Mouse (Mus musculus): Measurements from ENCODE around the gene Washc1. TPM values are rescaled to one million over a fixed set of nuclear protein-coding genes. Genes with fewer than 3 reads are reported as not detected.
"Not testable (repeated sequence)": the region's sequence is repeated elsewhere in the genome, so short reads cannot be mapped to it uniquely, and the experiment has no call there.

Washc1 gene
- 43.6 and 47.9 TPM in 2 replicates for polyA plus RNA-seq (2015; fragmentation: Nextera tagmentation; extraction: Ambion mirVana)

- ATAC-seq (ENCODE audit: low FRiP score, low read depth) = peak; percentile 97
- H3K9me3 ChIP-seq = no peaks in the 10 kb centered on the region
Observed at GRCm38 (mm10) chr17:66111402-66111959, at the start of gene Washc1. Gene Washc1, plus strand, starts transcription at chr17:66111545.

GRCm38 (mm10) chr17:66065115-66065514, 46.2 kb upstream of the Washc1 start:
- no peak for ATAC-seq (ENCODE audit: low FRiP score, low read depth)
- H3K27ac ChIP-seq (replicated peaks) = no peak overlapping the region
- peaks cover 7% of the 10 kb centered on the region; the same call in 1 of the 2 replicates for H3K4me1 ChIP-seq (replicated peaks)
- no peak overlapping the region for H3K4me3 ChIP-seq
- H3K9ac ChIP-seq = no peak overlapping the region
- no peaks in the 10 kb centered on the region for H3K9me3 ChIP-seq
- H3K27me3 ChIP-seq = no peaks in the 10 kb centered on the region
- 88% methylated on average over 4 of the region's 4 CpGs for WGBS
- H3K36me3 ChIP-seq = no peaks in the 10 kb centered on the region
- H3K4me2 ChIP-seq = no peak overlapping the region

More at GRCm38 (mm10) chr17:66111402-66111959, at the start of gene Washc1:
- Histone ChIP-seq H3K4me2 (peak within 1 kb of the TSS; percentile 58), H3K36me3 (peaks cover 27% of the 10 kb centered on the region), H3K27me3 (no peaks in the 10 kb centered on the region), H3K4me3 (peak within 1 kb of the TSS; percentile 81), H3K9ac (peak within 1 kb of the TSS; percentile 71), H3K4me1 (replicated peaks) (peaks cover 16% of the 10 kb centered on the region), H3K27ac (replicated peaks) (peak within 1 kb of the TSS; percentile 78)
- WGBS = 0% methylated on average over 38 of the region's 41 CpGs

GRCm38 (mm10) chr17:66069036-66069435, 42.3 kb upstream of the Washc1 start:
- not testable (repeated sequence) for H3K27ac ChIP-seq (replicated peaks); H3K4me3 ChIP-seq; H3K9me3 ChIP-seq; H3K27me3 ChIP-seq; ATAC-seq (ENCODE audit: low FRiP score, low read depth); H3K4me2 ChIP-seq; H3K9ac ChIP-seq; H3K36me3 ChIP-seq; H3K4me1 ChIP-seq (replicated peaks)
- WGBS = 92% methylated on average over 2 of the region's 2 CpGs

GRCm38 (mm10) chr17:66073971-66074370, 37.4 kb upstream of the Washc1 start:
- 86% methylated on average over 7 of the region's 7 CpGs for WGBS
- no peak overlapping the region for H3K4me2 ChIP-seq
- H3K9ac ChIP-seq = no peak overlapping the region
- H3K36me3 ChIP-seq = no peaks in the 10 kb centered on the region; the same call in 1 of the 2 replicates
- no peak overlapping the region for H3K27ac ChIP-seq (replicated peaks)
- no peaks in the 10 kb centered on the region for H3K27me3 ChIP-seq
- H3K4me1 ChIP-seq (replicated peaks) = peaks cover 30% of the 10 kb centered on the region
- H3K9me3 ChIP-seq = no peaks in the 10 kb centered on the region
- ATAC-seq (ENCODE audit: low FRiP score, low read depth) = no peak
- no peak overlapping the region for H3K4me3 ChIP-seq

GRCm38 (mm10) chr17:66075827-66076173, 35.5 kb upstream of the Washc1 start:
- Histone ChIP-seq H3K4me3 (peak overlapping the region; percentile 92), H3K36me3 (peaks cover 15% of the 10 kb centered on the region), H3K9ac (peak overlapping the region; percentile 94), H3K4me1 (replicated peaks) (peaks cover 30% of the 10 kb centered on the region), H3K4me2 (peak overlapping the region; percentile 87), H3K9me3 (no peaks in the 10 kb centered on the region), H3K27ac (replicated peaks) (peak overlapping the region; percentile 95), H3K27me3 (no peaks in the 10 kb centered on the region)
- WGBS = 5% methylated on average over 12 of the region's 12 CpGs
- ATAC-seq (ENCODE audit: low FRiP score, low read depth) = no peak

GRCm38 (mm10) chr17:66076174-66076927, 35.0 kb upstream of the Washc1 start:
- Histone ChIP-seq H3K4me2 (peak overlapping the region; percentile 87), H3K27me3 (no peaks in the 10 kb centered on the region), H3K9ac (peak overlapping the region; percentile 94), H3K4me3 (peak overlapping the region; percentile 92), H3K4me1 (replicated peaks) (peaks cover 30% of the 10 kb centered on the region), H3K9me3 (no peaks in the 10 kb centered on the region), H3K36me3 (peaks cover 15% of the 10 kb centered on the region), H3K27ac (replicated peaks) (peak overlapping the region; percentile 95)
- WGBS = under 1% methylated on average over 74 of the region's 95 CpGs
- ATAC-seq (ENCODE audit: low FRiP score, low read depth) = peak; percentile 83

- WGBS = under 1% methylated on average over 53 of the region's 53 CpGs
- Histone ChIP-seq H3K4me1 (replicated peaks) (peaks cover 30% of the 10 kb centered on the region), H3K27me3 (no peaks in the 10 kb centered on the region), H3K4me3 (peak within 1 kb of the TSS; percentile 92), H3K9ac (peak within 1 kb of the TSS; percentile 94), H3K4me2 (peak within 1 kb of the TSS; percentile 87), H3K27ac (replicated peaks) (peak within 1 kb of the TSS; percentile 95), H3K9me3 (no peaks in the 10 kb centered on the region), H3K36me3 (peaks cover 18% of the 10 kb centered on the region)
- ATAC-seq (ENCODE audit: low FRiP score, low read depth) = peak; percentile 96
Observed at GRCm38 (mm10) chr17:66076934-66077333, 34.4 kb upstream of the Washc1 start, which contains the start of gene Ankrd12. Gene Ankrd12, minus strand, starts transcription at chr17:66077089.

GRCm38 (mm10) chr17:66077437-66077850, 33.9 kb upstream of the Washc1 start:
- H3K4me1 ChIP-seq (replicated peaks) = peaks cover 30% of the 10 kb centered on the region
- peak; percentile 64 for ATAC-seq (ENCODE audit: low FRiP score, low read depth)
- H3K27me3 ChIP-seq = no peaks in the 10 kb centered on the region
- no peaks in the 10 kb centered on the region for H3K9me3 ChIP-seq
- under 1% methylated on average over 23 of the region's 23 CpGs for WGBS
- H3K9ac ChIP-seq = peak overlapping the region; percentile 94
- peak overlapping the region; percentile 87 for H3K4me2 ChIP-seq
- peaks cover 18% of the 10 kb centered on the region for H3K36me3 ChIP-seq
- H3K27ac ChIP-seq (replicated peaks) = peak overlapping the region; percentile 95
- H3K4me3 ChIP-seq = peak overlapping the region; percentile 92

GRCm38 (mm10) chr17:66084486-66084885, 26.9 kb upstream of the Washc1 start:
- Histone ChIP-seq H3K9ac (no peak overlapping the region), H3K4me1 (replicated peaks) (no peaks in the 10 kb centered on the region), H3K4me3 (no peak overlapping the region), H3K36me3 (peaks cover 33% of the 10 kb centered on the region), H3K27me3 (no peaks in the 10 kb centered on the region), H3K27ac (replicated peaks) (no peak overlapping the region), H3K4me2 (no peak overlapping the region), H3K9me3 (no peaks in the 10 kb centered on the region)
- WGBS = 79% methylated on average over 1 of the region's 1 CpGs
- no peak for ATAC-seq (ENCODE audit: low FRiP score, low read depth)

GRCm38 (mm10) chr17:66085038-66085437, 26.3 kb upstream of the Washc1 start:
- ATAC-seq (ENCODE audit: low FRiP score, low read depth) = no peak
- WGBS = 93% methylated on average over 1 of the region's 1 CpGs
- Histone ChIP-seq H3K9ac (no peak overlapping the region), H3K27ac (replicated peaks) (no peak overlapping the region), H3K4me2 (no peak overlapping the region), H3K27me3 (no peaks in the 10 kb centered on the region), H3K4me1 (replicated peaks) (no peaks in the 10 kb centered on the region), H3K36me3 (peaks cover 28% of the 10 kb centered on the region), H3K9me3 (no peaks in the 10 kb centered on the region), H3K4me3 (no peak overlapping the region)

GRCm38 (mm10) chr17:66090251-66090650, 21.1 kb upstream of the Washc1 start:
- Histone ChIP-seq H3K4me1 (replicated peaks) (no peaks in the 10 kb centered on the region), H3K27ac (replicated peaks) (no peak overlapping the region)

GRCm38 (mm10) chr17:66091392-66091791, 20.0 kb upstream of the Washc1 start:
- Histone ChIP-seq H3K9ac (no peak overlapping the region), H3K4me1 (replicated peaks) (no peaks in the 10 kb centered on the region), H3K27ac (replicated peaks) (no peak overlapping the region), H3K27me3 (no peaks in the 10 kb centered on the region), H3K9me3 (no peaks in the 10 kb centered on the region), H3K36me3 (peaks cover 18% of the 10 kb centered on the region), H3K4me2 (no peak overlapping the region), H3K4me3 (no peak overlapping the region)
- whole genome bisulfite sequencing = 97% methylated on average over 2 of the region's 2 CpGs
- ATAC-seq (ENCODE audit: low FRiP score, low read depth) = no peak

More at GRCm38 (mm10) chr17:66090251-66090650, 21.1 kb upstream of the Washc1 start:
- Histone ChIP-seq H3K9me3 (no peaks in the 10 kb centered on the region), H3K9ac (no peak overlapping the region), H3K27me3 (no peaks in the 10 kb centered on the region), H3K4me2 (no peak overlapping the region), H3K36me3 (peaks cover 20% of the 10 kb centered on the region), H3K4me3 (no peak overlapping the region)
- no peak for ATAC-seq (ENCODE audit: low FRiP score, low read depth)
